Mouse (Mus musculus): ENCODE results near the gene Upk3a. TPM values are rescaled to one million over a fixed set of nuclear protein-coding genes. Genes with fewer than 3 reads are reported as not detected.

Upk3a gene
- polyA plus RNA-seq, 1 experiment from 2014 or later, result 1.6 TPM

DNA sequence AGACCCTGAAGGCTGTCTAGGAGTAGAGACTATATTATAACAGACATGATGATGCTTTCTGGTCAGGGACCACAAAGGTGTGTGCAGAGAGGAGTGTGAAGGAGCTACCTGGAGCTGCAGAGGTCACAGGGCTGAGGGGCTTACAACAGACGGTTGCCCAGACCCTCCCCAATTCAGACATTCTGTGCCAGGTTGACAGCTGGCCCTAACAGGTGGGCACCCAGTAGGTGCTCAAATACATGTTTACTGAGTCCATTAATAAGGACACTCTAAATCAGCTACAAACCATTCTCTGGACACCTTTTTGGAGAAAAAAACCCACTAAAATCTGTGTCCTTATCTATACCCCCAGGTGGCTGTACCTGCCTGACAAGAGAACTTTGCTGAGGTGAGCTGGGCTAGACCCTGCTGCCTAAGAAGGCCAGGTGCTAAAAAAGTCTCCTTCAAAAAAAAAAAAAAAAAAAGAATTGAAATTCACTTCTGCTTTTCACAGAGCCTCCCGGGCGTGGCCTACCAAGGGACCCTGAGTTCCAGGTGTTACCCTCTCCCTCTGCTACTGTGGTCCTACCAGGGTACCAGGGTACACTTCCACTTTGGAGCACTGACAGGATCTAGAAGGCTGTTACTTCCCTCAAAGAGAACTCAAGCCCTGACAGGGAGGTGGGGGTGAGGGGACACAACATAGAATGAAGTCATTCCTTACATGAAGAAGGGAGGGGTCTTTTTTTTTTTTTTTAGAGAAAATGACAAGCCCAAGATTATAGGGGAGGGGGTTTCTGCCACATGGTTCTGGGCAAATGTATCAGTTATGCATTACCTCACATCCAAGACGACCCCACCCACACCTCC is 30.5 kb upstream of the Upk3a start:
- H3K9ac ChIP-seq (ENCODE audit: low read depth, low read length), result peak overlapping the region; percentile 93
- H3K36me3 ChIP-seq (ENCODE audit: control insufficient read depth, insufficient read depth, low read length), result no peaks in the 10 kb centered on the region
- no peak for ATAC-seq
- H3K27ac ChIP-seq (ENCODE audit: low read length), result no peak overlapping the region
- no peaks in the 10 kb centered on the region for H3K9me3 ChIP-seq (ENCODE audit: control insufficient read depth, low read length)
- peak overlapping the region; percentile 64 for H3K4me2 ChIP-seq (ENCODE audit: low read depth, low read length)
- H3K4me3 ChIP-seq (ENCODE audit: low read length), result peak overlapping the region; percentile 80
- peaks cover 30% of the 10 kb centered on the region for H3K4me1 ChIP-seq (ENCODE audit: control insufficient read depth, insufficient read depth, low read length)
- 69% methylated on average over 4 of the region's 4 CpGs for WGBS
- no peaks in the 10 kb centered on the region for H3K27me3 ChIP-seq (replicated peaks; ENCODE audit: control insufficient read depth, insufficient read depth, low read length)

- WGBS, result 0% methylated on average over 50 of the region's 53 CpGs
- Histone ChIP-seq H3K4me1 (ENCODE audit: control insufficient read depth, insufficient read depth, low read length) (peaks cover 30% of the 10 kb centered on the region), H3K27ac (ENCODE audit: low read length) (peak overlapping the region; percentile 85), H3K9ac (ENCODE audit: low read depth, low read length) (peak overlapping the region; percentile 93), H3K4me2 (ENCODE audit: low read depth, low read length) (peak overlapping the region; percentile 64), H3K36me3 (ENCODE audit: control insufficient read depth, insufficient read depth, low read length) (no peaks in the 10 kb centered on the region), H3K27me3 (replicated peaks; ENCODE audit: control insufficient read depth, insufficient read depth, low read length) (no peaks in the 10 kb centered on the region), H3K9me3 (ENCODE audit: control insufficient read depth, low read length) (no peaks in the 10 kb centered on the region), H3K4me3 (ENCODE audit: low read length) (peak overlapping the region; percentile 80)
- ATAC-seq, result peak; percentile 72
Measured at GRCm38 (mm10) chr15:84987020-84987815, 29.7 kb upstream of the Upk3a start.

GRCm38 (mm10) chr15:84987874-84988825 is 28.8 kb upstream of the Upk3a start, which contains the start of gene 5031439G07Rik:
Gene 5031439G07Rik (minus strand): TSS chr15:84988551.
- ATAC-seq, result peak; percentile 90
- Histone ChIP-seq H3K4me3 (ENCODE audit: low read length) (peak within 1 kb of the TSS; percentile 80), H3K27me3 (replicated peaks; ENCODE audit: control insufficient read depth, insufficient read depth, low read length) (no peaks in the 10 kb centered on the region), H3K9me3 (ENCODE audit: control insufficient read depth, low read length) (no peaks in the 10 kb centered on the region), H3K4me2 (ENCODE audit: low read depth, low read length) (peak within 1 kb of the TSS; percentile 64), H3K36me3 (ENCODE audit: control insufficient read depth, insufficient read depth, low read length) (no peaks in the 10 kb centered on the region), H3K4me1 (ENCODE audit: control insufficient read depth, insufficient read depth, low read length) (peaks cover 24% of the 10 kb centered on the region), H3K9ac (ENCODE audit: low read depth, low read length) (peak within 1 kb of the TSS; percentile 93), H3K27ac (ENCODE audit: low read length) (peak within 1 kb of the TSS; percentile 85)
- 2% methylated on average over 58 of the region's 59 CpGs for WGBS

- Histone ChIP-seq H3K27me3 (replicated peaks; ENCODE audit: control insufficient read depth, insufficient read depth, low read length) (no peaks in the 10 kb centered on the region), H3K27ac (ENCODE audit: low read length) (no peak overlapping the region), H3K4me2 (ENCODE audit: low read depth, low read length) (no peak overlapping the region), H3K9ac (ENCODE audit: low read depth, low read length) (no peak overlapping the region), H3K9me3 (ENCODE audit: control insufficient read depth, low read length) (no peaks in the 10 kb centered on the region), H3K4me1 (ENCODE audit: control insufficient read depth, insufficient read depth, low read length) (peaks cover 14% of the 10 kb centered on the region), H3K36me3 (ENCODE audit: control insufficient read depth, insufficient read depth, low read length) (no peaks in the 10 kb centered on the region), H3K4me3 (ENCODE audit: low read length) (no peak overlapping the region)
- no peak for ATAC-seq
- 81% methylated on average over 3 of the region's 3 CpGs for WGBS
Measured at GRCm38 (mm10) chr15:84989098-84989497, 27.8 kb upstream of the Upk3a start.

DNA sequence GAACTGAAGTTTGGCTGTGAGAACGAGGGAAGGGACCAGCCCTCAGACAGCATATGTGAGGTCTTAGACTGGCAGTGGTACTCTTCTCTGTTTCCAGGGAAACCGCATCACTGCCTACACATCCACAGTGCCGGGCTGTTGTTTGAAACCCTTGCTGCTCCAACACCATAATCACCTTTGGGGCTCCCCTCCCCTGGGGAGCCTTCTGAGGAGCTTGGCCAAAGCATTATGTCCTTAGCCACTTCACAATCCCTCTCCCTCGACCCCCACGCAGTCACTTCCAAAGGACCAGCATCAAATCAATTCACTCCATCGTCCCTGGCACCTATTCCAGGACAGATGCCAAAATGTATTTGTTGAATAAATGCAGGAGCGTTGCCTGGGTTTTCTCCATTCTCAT is 27.2 kb upstream of the Upk3a start:
- Histone ChIP-seq H3K4me2 (ENCODE audit: low read depth, low read length) (no peak overlapping the region), H3K36me3 (ENCODE audit: control insufficient read depth, insufficient read depth, low read length) (no peaks in the 10 kb centered on the region), H3K27me3 (replicated peaks; ENCODE audit: control insufficient read depth, insufficient read depth, low read length) (no peaks in the 10 kb centered on the region), H3K4me3 (ENCODE audit: low read length) (no peak overlapping the region), H3K9ac (ENCODE audit: low read depth, low read length) (no peak overlapping the region), H3K27ac (ENCODE audit: low read length) (no peak overlapping the region), H3K9me3 (ENCODE audit: control insufficient read depth, low read length) (no peaks in the 10 kb centered on the region), H3K4me1 (ENCODE audit: control insufficient read depth, insufficient read depth, low read length) (peaks cover 14% of the 10 kb centered on the region)
- WGBS, result 70% methylated on average over 7 of the region's 7 CpGs
- no peak for ATAC-seq

DNA sequence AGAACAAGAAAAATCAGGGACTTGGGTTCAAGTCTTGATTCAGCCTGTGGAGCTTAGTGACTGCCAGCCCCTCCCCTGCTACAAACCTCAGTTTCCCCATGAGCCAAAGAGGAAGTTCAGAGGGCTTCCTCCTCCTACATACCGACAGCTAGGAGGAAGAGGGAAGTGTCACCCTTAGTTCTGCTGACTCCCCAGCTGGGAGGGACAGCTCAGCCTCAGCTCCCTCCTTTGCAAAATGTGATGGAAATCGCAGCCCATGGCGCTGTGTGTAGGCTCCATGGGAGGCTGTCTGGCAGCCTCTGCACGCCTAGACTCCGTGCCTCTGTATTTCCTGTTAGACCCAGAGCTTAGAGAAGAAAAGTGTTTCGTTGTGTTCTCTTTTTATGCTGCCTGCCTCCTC is 22.4 kb upstream of the Upk3a start:
- Histone ChIP-seq H3K4me3 (ENCODE audit: low read length) (no peak overlapping the region), H3K9ac (ENCODE audit: low read depth, low read length) (no peak overlapping the region), H3K27ac (ENCODE audit: low read length) (no peak overlapping the region), H3K9me3 (ENCODE audit: control insufficient read depth, low read length) (no peaks in the 10 kb centered on the region), H3K36me3 (ENCODE audit: control insufficient read depth, insufficient read depth, low read length) (no peaks in the 10 kb centered on the region), H3K4me1 (ENCODE audit: control insufficient read depth, insufficient read depth, low read length) (no peaks in the 10 kb centered on the region), H3K27me3 (replicated peaks; ENCODE audit: control insufficient read depth, insufficient read depth, low read length) (no peaks in the 10 kb centered on the region), H3K4me2 (ENCODE audit: low read depth, low read length) (no peak overlapping the region)
- 0 out of 2 replicates have a peak, but pooled peaks have one; percentile 31 for ATAC-seq
- 27% methylated on average over 6 of the region's 6 CpGs for WGBS

- WGBS, result 46% methylated on average over 6 of the region's 6 CpGs
- no peaks in the 10 kb centered on the region for H3K9me3 ChIP-seq (ENCODE audit: control insufficient read depth, low read length)
- H3K27ac ChIP-seq (ENCODE audit: low read length), result no peak overlapping the region
- no peak overlapping the region for H3K9ac ChIP-seq (ENCODE audit: low read depth, low read length)
- no peaks in the 10 kb centered on the region for H3K36me3 ChIP-seq (ENCODE audit: control insufficient read depth, insufficient read depth, low read length)
- H3K4me1 ChIP-seq (ENCODE audit: control insufficient read depth, insufficient read depth, low read length), result no peaks in the 10 kb centered on the region
- H3K4me2 ChIP-seq (ENCODE audit: low read depth, low read length), result no peak overlapping the region
- no peaks in the 10 kb centered on the region for H3K27me3 ChIP-seq (replicated peaks; ENCODE audit: control insufficient read depth, insufficient read depth, low read length)
- no peak overlapping the region for H3K4me3 ChIP-seq (ENCODE audit: low read length)
- ATAC-seq, result no peak
Measured at GRCm38 (mm10) chr15:84995041-84995440, 21.9 kb upstream of the Upk3a start.

DNA sequence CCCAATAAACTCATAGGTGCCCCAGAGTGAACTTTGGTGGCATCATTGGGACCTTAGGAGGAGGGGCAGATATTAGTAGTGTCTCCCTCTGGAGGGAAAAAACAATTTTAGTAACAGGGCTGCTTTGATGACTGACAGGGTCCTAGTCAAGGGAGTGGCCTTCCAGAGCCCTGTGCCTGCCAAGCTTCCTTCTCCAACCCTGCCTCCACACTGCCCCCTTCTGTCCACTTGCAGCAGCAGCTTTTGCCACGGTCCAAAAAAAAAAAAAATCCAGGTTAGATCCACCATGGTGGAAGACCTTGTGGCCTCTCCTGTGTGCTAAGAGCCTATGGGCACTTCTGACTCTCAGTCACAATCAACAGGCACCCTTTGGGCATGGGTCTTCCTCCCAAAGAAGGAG is 21.0 kb upstream of the Upk3a start:
- Histone ChIP-seq H3K4me2 (ENCODE audit: low read depth, low read length) (no peak overlapping the region), H3K4me3 (ENCODE audit: low read length) (no peak overlapping the region), H3K4me1 (ENCODE audit: control insufficient read depth, insufficient read depth, low read length) (no peaks in the 10 kb centered on the region), H3K36me3 (ENCODE audit: control insufficient read depth, insufficient read depth, low read length) (no peaks in the 10 kb centered on the region), H3K9me3 (ENCODE audit: control insufficient read depth, low read length) (no peaks in the 10 kb centered on the region), H3K9ac (ENCODE audit: low read depth, low read length) (no peak overlapping the region), H3K27ac (ENCODE audit: low read length) (no peak overlapping the region), H3K27me3 (replicated peaks; ENCODE audit: control insufficient read depth, insufficient read depth, low read length) (no peaks in the 10 kb centered on the region)
- 13% methylated on average over 1 of the region's 1 CpGs for WGBS
- no peak for ATAC-seq

Measured in intestine, embryonic 16.5 days (tissue).